Mouse (Mus musculus): Measurements from ENCODE around the gene Tmem98. TPM values are rescaled to one million over a fixed set of nuclear protein-coding genes. Genes with fewer than 3 reads are reported as not detected.

Gene Tmem98
- polyA plus RNA-seq, 1 experiment from 2014 or later: 80.3 TPM

GRCm38 (mm10) chr11:80772595-80773210, 37.3 kb upstream of the Tmem98 start:
- no peak overlapping the region for H3K4me2 ChIP-seq (replicated peaks; ENCODE audit: low read depth, low read length)
- no peak for DNase-seq (ENCODE audit: low spot score)
- H3K36me3 ChIP-seq (ENCODE audit: control insufficient read depth, insufficient read depth, low read length): no peaks in the 10 kb centered on the region
- H3K27ac ChIP-seq (ENCODE audit: low read depth, low read length): no peak overlapping the region
- no peak for ATAC-seq (ENCODE audit: low FRiP score)
- H3K9me3 ChIP-seq (ENCODE audit: control insufficient read depth, low read length): no peaks in the 10 kb centered on the region
- H3K4me3 ChIP-seq (ENCODE audit: low read depth, low read length): no peak overlapping the region
- 81% methylated on average over 6 of the region's 6 CpGs for WGBS
- no peaks in the 10 kb centered on the region for H3K4me1 ChIP-seq (replicated peaks; ENCODE audit: control insufficient read depth, insufficient read depth, low read length)
- H3K9ac ChIP-seq (ENCODE audit: low read depth, low read length): no peak overlapping the region
- no peaks in the 10 kb centered on the region for H3K27me3 ChIP-seq (ENCODE audit: control insufficient read depth, insufficient read depth, low read length)

- WGBS: 88% methylated on average over 3 of the region's 3 CpGs
- Histone ChIP-seq H3K36me3 (ENCODE audit: control insufficient read depth, insufficient read depth, low read length) (no peaks in the 10 kb centered on the region), H3K4me2 (replicated peaks; ENCODE audit: low read depth, low read length) (no peak overlapping the region), H3K27me3 (ENCODE audit: control insufficient read depth, insufficient read depth, low read length) (peaks cover 4% of the 10 kb centered on the region), H3K9ac (ENCODE audit: low read depth, low read length) (no peak overlapping the region), H3K27ac (ENCODE audit: low read depth, low read length) (no peak overlapping the region), H3K4me3 (ENCODE audit: low read depth, low read length) (no peak overlapping the region), H3K4me1 (replicated peaks; ENCODE audit: control insufficient read depth, insufficient read depth, low read length) (0 out of 2 replicates have a peak, but pooled peaks cover 2% of the 10 kb centered on the region), H3K9me3 (ENCODE audit: control insufficient read depth, low read length) (no peaks in the 10 kb centered on the region)
- ATAC-seq (ENCODE audit: low FRiP score): no peak
- DNase-seq (ENCODE audit: low spot score): no peak
Observed at GRCm38 (mm10) chr11:80775535-80775934, 34.4 kb upstream of the Tmem98 start.

- WGBS: 92% methylated on average over 2 of the region's 2 CpGs
- DNase-seq (ENCODE audit: low spot score): no peak
Observed at GRCm38 (mm10) chr11:80777708-80778107, 32.3 kb upstream of the Tmem98 start.

GRCm38 (mm10) chr11:80778157-80778556, 31.8 kb upstream of the Tmem98 start:
- H3K36me3 ChIP-seq (ENCODE audit: control insufficient read depth, insufficient read depth, low read length): no peaks in the 10 kb centered on the region
- H3K4me2 ChIP-seq (replicated peaks; ENCODE audit: low read depth, low read length): no peak overlapping the region
- no peak overlapping the region for H3K9ac ChIP-seq (ENCODE audit: low read depth, low read length)
- 0 out of 2 replicates have a peak, but pooled peaks cover 2% of the 10 kb centered on the region for H3K4me1 ChIP-seq (replicated peaks; ENCODE audit: control insufficient read depth, insufficient read depth, low read length)
- H3K27ac ChIP-seq (ENCODE audit: low read depth, low read length): no peak overlapping the region
- H3K4me3 ChIP-seq (ENCODE audit: low read depth, low read length): no peak overlapping the region
- peak; percentile 3 for DNase-seq (ENCODE audit: low spot score)
- no peaks in the 10 kb centered on the region for H3K9me3 ChIP-seq (ENCODE audit: control insufficient read depth, low read length)
- ATAC-seq (ENCODE audit: low FRiP score): no peak
- 83% methylated on average over 6 of the region's 6 CpGs for WGBS
- peaks cover 4% of the 10 kb centered on the region for H3K27me3 ChIP-seq (ENCODE audit: control insufficient read depth, insufficient read depth, low read length)

More at GRCm38 (mm10) chr11:80777708-80778107, 32.3 kb upstream of the Tmem98 start:
- Histone ChIP-seq H3K9me3 (ENCODE audit: control insufficient read depth, low read length) (no peaks in the 10 kb centered on the region), H3K36me3 (ENCODE audit: control insufficient read depth, insufficient read depth, low read length) (no peaks in the 10 kb centered on the region), H3K4me2 (replicated peaks; ENCODE audit: low read depth, low read length) (no peak overlapping the region), H3K4me3 (ENCODE audit: low read depth, low read length) (no peak overlapping the region), H3K27me3 (ENCODE audit: control insufficient read depth, insufficient read depth, low read length) (peaks cover 4% of the 10 kb centered on the region), H3K4me1 (replicated peaks; ENCODE audit: control insufficient read depth, insufficient read depth, low read length) (0 out of 2 replicates have a peak, but pooled peaks cover 2% of the 10 kb centered on the region), H3K27ac (ENCODE audit: low read depth, low read length) (no peak overlapping the region), H3K9ac (ENCODE audit: low read depth, low read length) (no peak overlapping the region)
- no peak for ATAC-seq (ENCODE audit: low FRiP score)

- DNase-seq (ENCODE audit: low spot score): no peak
Observed at GRCm38 (mm10) chr11:80778916-80779526, 31.0 kb upstream of the Tmem98 start.

GRCm38 (mm10) chr11:80779527-80780344, 30.2 kb upstream of the Tmem98 start, which contains the start of gene Myo1d:
Gene Myo1d, minus strand, starts transcription at chr11:80780025.
- peak; percentile 94 for ATAC-seq (ENCODE audit: low FRiP score)
- under 1% methylated on average over 67 of the region's 87 CpGs for WGBS
- H3K9me3 ChIP-seq (ENCODE audit: control insufficient read depth, low read length): no peaks in the 10 kb centered on the region
- peak within 1 kb of the TSS; percentile 69 for H3K4me3 ChIP-seq (ENCODE audit: low read depth, low read length)
- no peaks in the 10 kb centered on the region for H3K36me3 ChIP-seq (ENCODE audit: control insufficient read depth, insufficient read depth, low read length)
- H3K27me3 ChIP-seq (ENCODE audit: control insufficient read depth, insufficient read depth, low read length): peaks cover 4% of the 10 kb centered on the region
- H3K9ac ChIP-seq (ENCODE audit: low read depth, low read length): peak within 1 kb of the TSS; percentile 45
- peak within 1 kb of the TSS; percentile 92 for H3K4me2 ChIP-seq (replicated peaks; ENCODE audit: low read depth, low read length)
- H3K4me1 ChIP-seq (replicated peaks; ENCODE audit: control insufficient read depth, insufficient read depth, low read length): 0 out of 2 replicates have a peak, but pooled peaks cover 2% of the 10 kb centered on the region
- peak; percentile 90 for DNase-seq (ENCODE audit: low spot score)
- no peak within 1 kb of the TSS for H3K27ac ChIP-seq (ENCODE audit: low read depth, low read length)

More at GRCm38 (mm10) chr11:80778916-80779526, 31.0 kb upstream of the Tmem98 start:
- Histone ChIP-seq H3K27me3 (ENCODE audit: control insufficient read depth, insufficient read depth, low read length) (peaks cover 4% of the 10 kb centered on the region), H3K4me3 (ENCODE audit: low read depth, low read length) (peak overlapping the region; percentile 69), H3K9me3 (ENCODE audit: control insufficient read depth, low read length) (no peaks in the 10 kb centered on the region), H3K27ac (ENCODE audit: low read depth, low read length) (no peak overlapping the region), H3K4me2 (replicated peaks; ENCODE audit: low read depth, low read length) (peak overlapping the region; percentile 92), H3K36me3 (ENCODE audit: control insufficient read depth, insufficient read depth, low read length) (no peaks in the 10 kb centered on the region), H3K9ac (ENCODE audit: low read depth, low read length) (peak overlapping the region; percentile 45; the same call in 1 of the 2 replicates), H3K4me1 (replicated peaks; ENCODE audit: control insufficient read depth, insufficient read depth, low read length) (0 out of 2 replicates have a peak, but pooled peaks cover 2% of the 10 kb centered on the region)
- WGBS: 4% methylated on average over 18 of the region's 18 CpGs
- ATAC-seq (ENCODE audit: low FRiP score): peak; percentile 72

GRCm38 (mm10) chr11:80781535-80781934, 28.4 kb upstream of the Tmem98 start:
- ATAC-seq (ENCODE audit: low FRiP score) (no peak), DNase-seq (ENCODE audit: low spot score) (no peak)
- Histone ChIP-seq H3K4me2 (replicated peaks; ENCODE audit: low read depth, low read length) (no peak overlapping the region), H3K4me3 (ENCODE audit: low read depth, low read length) (no peak overlapping the region), H3K4me1 (replicated peaks; ENCODE audit: control insufficient read depth, insufficient read depth, low read length) (0 out of 2 replicates have a peak, but pooled peaks cover 2% of the 10 kb centered on the region), H3K27me3 (ENCODE audit: control insufficient read depth, insufficient read depth, low read length) (peaks cover 4% of the 10 kb centered on the region), H3K36me3 (ENCODE audit: control insufficient read depth, insufficient read depth, low read length) (no peaks in the 10 kb centered on the region), H3K9me3 (ENCODE audit: control insufficient read depth, low read length) (no peaks in the 10 kb centered on the region), H3K27ac (ENCODE audit: low read depth, low read length) (no peak overlapping the region), H3K9ac (ENCODE audit: low read depth, low read length) (no peak overlapping the region)
- WGBS: 96% methylated on average over 2 of the region's 2 CpGs

- WGBS: 81% methylated on average over 7 of the region's 7 CpGs
- DNase-seq (ENCODE audit: low spot score) (no peak), ATAC-seq (ENCODE audit: low FRiP score) (no peak)
- H3K9ac ChIP-seq (ENCODE audit: low read depth, low read length): no peak overlapping the region
- H3K4me2 ChIP-seq (replicated peaks; ENCODE audit: low read depth, low read length): no peak overlapping the region
- H3K9me3 ChIP-seq (ENCODE audit: control insufficient read depth, low read length): no peaks in the 10 kb centered on the region
- 0 out of 2 replicates have a peak, but pooled peaks cover 2% of the 10 kb centered on the region for H3K4me1 ChIP-seq (replicated peaks; ENCODE audit: control insufficient read depth, insufficient read depth, low read length)
- no peaks in the 10 kb centered on the region for H3K36me3 ChIP-seq (ENCODE audit: control insufficient read depth, insufficient read depth, low read length)
- H3K4me3 ChIP-seq (ENCODE audit: low read depth, low read length): no peak overlapping the region
- H3K27ac ChIP-seq (ENCODE audit: low read depth, low read length): no peak overlapping the region
- H3K27me3 ChIP-seq (ENCODE audit: control insufficient read depth, insufficient read depth, low read length): peaks cover 4% of the 10 kb centered on the region
Observed at GRCm38 (mm10) chr11:80783460-80783859, 26.5 kb upstream of the Tmem98 start.
